Mouse (Mus musculus): ENCODE measurements around the gene Slco4c1.

Slco4c1 gene

DNA sequence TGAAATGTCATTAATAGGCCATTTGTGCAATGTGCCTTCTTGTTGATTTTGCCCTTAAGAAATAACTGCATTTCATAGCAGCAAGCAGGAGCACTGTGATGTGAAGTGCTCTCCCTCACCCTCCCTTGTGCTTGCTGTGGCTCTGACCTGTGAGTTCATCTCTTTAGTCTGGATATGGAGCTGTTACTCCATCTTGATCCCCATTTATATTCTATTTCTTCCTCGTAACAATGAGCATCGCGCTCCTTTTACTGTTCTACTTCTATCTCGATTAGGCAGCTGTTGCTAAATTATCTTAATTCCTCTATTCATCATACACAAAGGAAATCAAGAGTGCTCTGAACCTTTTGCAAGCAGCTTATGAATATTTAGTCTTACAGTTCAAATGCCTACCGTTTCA, 98.3 kb downstream of the Slco4c1 start:
- no peak for DNase-seq (ENCODE audit: low read depth in 2 of 2, low spot score in 2 of 2)

DNA sequence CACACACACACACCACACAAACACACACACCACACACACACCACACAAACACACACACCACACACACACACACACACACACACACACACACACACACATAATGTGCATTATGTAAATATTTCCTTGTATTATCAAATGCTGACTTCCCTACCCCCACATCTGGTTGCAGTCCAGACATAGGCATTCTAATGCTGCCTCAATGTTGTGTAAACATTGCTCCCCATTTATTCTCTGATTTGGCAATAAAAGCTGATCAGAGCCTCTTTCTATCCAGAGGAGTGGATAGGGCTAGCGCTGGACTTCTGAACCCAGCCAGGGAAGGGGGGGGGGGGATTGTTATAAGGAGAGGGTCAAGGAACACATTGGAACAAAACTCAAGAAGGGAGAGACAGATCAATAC, 101.7 kb downstream of the Slco4c1 start:
- DNase-seq (ENCODE audit: low read depth in 2 of 2, low spot score in 2 of 2), result no peak

DNA sequence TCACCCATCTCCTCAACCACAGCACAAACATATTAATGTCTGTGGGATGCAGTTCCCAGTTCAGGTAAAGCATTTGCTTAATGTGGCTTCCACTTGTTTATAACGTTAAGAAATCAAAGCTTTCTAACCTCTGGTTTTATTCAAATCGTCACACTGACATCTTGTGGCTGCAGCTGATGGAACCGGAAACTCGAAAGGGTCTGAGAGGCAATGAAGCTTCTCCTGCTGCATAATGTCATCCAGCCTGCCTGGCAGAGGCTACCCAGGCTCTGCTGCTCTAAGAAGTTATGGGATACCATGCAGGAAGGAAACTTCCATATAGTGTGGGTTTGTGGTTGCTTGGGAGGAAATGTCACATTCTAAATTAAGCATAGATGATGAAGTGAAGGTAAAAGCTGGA, 103.7 kb downstream of the Slco4c1 start:
- DNase-seq (ENCODE audit: low read depth in 2 of 2, low spot score in 2 of 2), result no peak

DNA sequence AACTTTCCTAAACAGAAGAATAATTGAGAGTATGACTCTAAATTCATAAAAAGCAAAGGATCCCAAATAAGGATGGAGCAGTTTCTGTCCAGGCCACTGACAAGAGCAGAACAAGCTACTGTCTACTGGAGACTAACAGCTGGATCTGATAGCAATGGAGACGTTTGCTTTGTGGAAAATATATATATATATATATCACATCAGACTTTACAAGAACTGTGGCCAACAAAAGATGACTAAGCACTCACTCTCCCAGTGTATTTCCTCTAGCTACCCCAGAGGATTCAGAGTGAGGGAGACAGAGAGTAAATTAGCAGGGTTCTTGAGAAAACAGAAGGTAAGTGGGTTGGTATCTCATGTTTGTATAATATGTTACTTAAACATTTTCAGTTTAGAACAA, 105.4 kb downstream of the Slco4c1 start:
- DNase-seq (ENCODE audit: low read depth in 2 of 2, low spot score in 2 of 2), result no peak

Measured in CD8-positive naive resting alpha-beta T cell, adult 2 months (primary cell).